Mouse (Mus musculus) cerebellum, adult 2 months (tissue): Measurements from ENCODE around the gene Pafah2.

ENCODE experiments used
- CTCF ChIP-seq: fragments of 200-500 bp; IDR thresholded peaks from 2 replicates; pipeline ENCODE4 v1.5.1; 2011; ENCODE audit warnings: low read depth, mild to moderate bottlenecking, control low read depth, low read length, moderate library complexity, borderline replicate concordance; ENCODE audit not compliant: insufficient read depth
- POLR2A ChIP-seq: fragments of 200-500 bp; IDR thresholded peaks from 2 replicates; pipeline ENCODE4 v1.6.1; 2011; ENCODE audit warnings: low read length, control low read depth, borderline replicate concordance; ENCODE audit not compliant: insufficient read depth

DNA sequence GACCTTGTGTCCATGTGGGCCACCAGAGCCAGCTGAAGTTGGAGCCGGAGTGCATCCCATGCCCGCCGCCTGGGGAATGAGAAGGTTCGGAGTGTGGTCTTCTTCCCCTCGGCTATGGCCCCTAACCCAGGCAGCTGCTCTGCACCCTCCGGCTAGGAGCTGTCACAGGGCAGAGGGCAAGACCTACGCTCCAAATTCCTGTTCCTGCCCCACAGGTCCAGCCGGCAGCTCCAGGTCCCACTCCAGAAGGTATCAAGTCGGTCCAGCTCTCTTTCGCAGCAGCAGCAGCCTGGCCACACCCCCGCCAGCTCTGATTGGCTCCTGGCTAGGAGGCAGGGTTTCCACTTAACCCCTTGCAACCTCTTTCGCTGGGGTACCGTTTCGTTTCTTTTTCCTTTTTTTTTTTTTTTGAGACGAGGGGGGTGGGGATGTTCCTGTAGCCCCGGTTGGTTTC is 23.8 kb upstream of the Pafah2 start:
- no peak for TF ChIP-seq CTCF
- peak; percentile 24; the same call in 1 of the 2 replicates for TF ChIP-seq POLR2A
